Mouse (Mus musculus) ES-Bruce4 (cell line): Measurements from ENCODE around the gene Tlx3. TPM values are rescaled to one million over a fixed set of nuclear protein-coding genes. Genes with fewer than 3 reads are reported as not detected.

ENCODE experiments used
- H3K27ac ChIP-seq: 2 replicates; pipeline ENCODE4 v1.5.1; 2012; ENCODE audit warnings: low read length, inconsistent platforms; ENCODE audit not compliant: insufficient read depth
- H3K27me3 ChIP-seq: 2 replicates; pipeline ENCODE4 v1.6.1; 2012; ENCODE audit warnings: mild to moderate bottlenecking, low read length, inconsistent platforms; ENCODE audit not compliant: control insufficient read depth, poor library complexity, insufficient read depth, severe bottlenecking
- H3K36me3 ChIP-seq: 2 replicates; pipeline ENCODE4 v1.6.1; 2012; ENCODE audit warnings: inconsistent platforms, mild to moderate bottlenecking, low read length, moderate library complexity; ENCODE audit not compliant: control insufficient read depth, poor library complexity, insufficient read depth, severe bottlenecking
- H3K4me1 ChIP-seq: one replicate; pipeline ENCODE4 v1.8.1; 2011; ENCODE audit warnings: low read length; ENCODE audit not compliant: control insufficient read depth, insufficient read depth
- H3K4me3 ChIP-seq: 2 replicates; pipeline ENCODE4 v1.5.1; 2011; ENCODE audit warnings: low read depth, mild to moderate bottlenecking, low read length
- H3K9ac ChIP-seq: 2 replicates; pipeline ENCODE4 v1.6.1; 2012; ENCODE audit warnings: low read depth, mild to moderate bottlenecking, inconsistent platforms; ENCODE audit not compliant: poor library complexity, severe bottlenecking
- H3K9me3 ChIP-seq: replicated peaks from 2 replicates; pipeline ENCODE4 v1.6.1; 2012; ENCODE audit warnings: mild to moderate bottlenecking, low read length, inconsistent platforms; ENCODE audit not compliant: control insufficient read depth, poor library complexity, insufficient read depth, severe bottlenecking
- CTCF ChIP-seq: IDR thresholded peaks from one replicate; pipeline ENCODE4 v1.8.1; 2011; ENCODE audit warnings: low read depth, low read length
- EP300 ChIP-seq: IDR thresholded peaks from 2 replicates; pipeline ENCODE4 v1.6.1; 2011; ENCODE audit warnings: low read depth, low read length; ENCODE audit not compliant: insufficient read depth
- POLR2A ChIP-seq: IDR thresholded peaks from one replicate; pipeline ENCODE4 v1.8.1; 2011; ENCODE audit warnings: low read length; ENCODE audit not compliant: insufficient read depth
- polyA plus RNA-seq: library from polyadenylated mRNA; stranded (reverse); fragments of >200 nt; gene quantifications from 2 replicates; pipeline ENCODE4 v1.2.4, GENCODE M21; 2011; ENCODE audit warnings: low read depth; ENCODE audit not compliant: missing spikeins, insufficient read depth, insufficient read length

The Tlx3 gene
- 0.58 TPM in 1 of 2 replicates, not detected in the other for polyA plus RNA-seq

GRCm38 (mm10) chr11:33203383-33204328 is at the start of gene Tlx3:
Gene Tlx3 (minus strand): TSS chr11:33203589.
- Histone ChIP-seq H3K36me3 (no peaks in the 10 kb centered on the region), H3K27ac (no peak within 1 kb of the TSS), H3K9me3 (no peaks in the 10 kb centered on the region), H3K9ac (peak within 1 kb of the TSS; percentile 58), H3K4me3 (peak within 1 kb of the TSS; percentile 56), H3K27me3 (peaks cover 47% of the 10 kb centered on the region), H3K4me1 (no peaks in the 10 kb centered on the region)
- no peak for TF ChIP-seq EP300
- TF ChIP-seq POLR2A, result no peak
- no peak for TF ChIP-seq CTCF

- TF ChIP-seq EP300, result no peak
- TF ChIP-seq CTCF, result no peak
- TF ChIP-seq POLR2A, result no peak
- Histone ChIP-seq H3K27ac (no peak overlapping the region), H3K9ac (no peak overlapping the region), H3K4me3 (no peak overlapping the region), H3K36me3 (peaks cover 7% of the 10 kb centered on the region), H3K27me3 (no peaks in the 10 kb centered on the region), H3K9me3 (no peaks in the 10 kb centered on the region), H3K4me1 (no peaks in the 10 kb centered on the region)
Observed at GRCm38 (mm10) chr11:33240295-33240694, 36.9 kb upstream of the Tlx3 start.

- Histone ChIP-seq H3K27me3 (no peaks in the 10 kb centered on the region), H3K4me3 (no peak overlapping the region), H3K36me3 (no peaks in the 10 kb centered on the region; the same call in none of the 2 replicates), H3K9me3 (no peaks in the 10 kb centered on the region), H3K4me1 (no peaks in the 10 kb centered on the region), H3K27ac (no peak overlapping the region), H3K9ac (no peak overlapping the region)
- TF ChIP-seq POLR2A (no peak), EP300 (no peak), CTCF (no peak)
Observed at GRCm38 (mm10) chr11:33234134-33234533, 30.7 kb upstream of the Tlx3 start.

DNA sequence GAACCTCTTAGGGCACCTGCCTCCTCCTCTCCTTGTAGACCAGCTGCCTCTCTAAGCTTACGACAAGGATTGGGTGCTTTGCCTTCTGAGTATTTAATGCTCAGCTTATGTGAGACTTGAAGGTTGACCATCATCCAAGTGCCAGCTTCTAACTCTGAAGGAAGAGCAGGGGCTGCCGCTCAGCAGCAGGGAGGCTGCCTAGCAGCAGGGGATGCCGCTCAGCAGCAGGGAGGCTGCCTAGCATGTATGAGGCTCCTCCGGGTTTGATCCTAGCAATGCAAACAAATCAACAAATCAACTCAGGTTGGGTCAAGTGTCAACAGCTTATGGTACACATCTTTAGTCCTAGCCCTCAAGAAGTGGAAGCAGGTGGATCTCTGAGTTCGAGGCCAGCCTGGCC is 28.7 kb upstream of the Tlx3 start:
- Histone ChIP-seq H3K9ac (no peak overlapping the region), H3K9me3 (no peaks in the 10 kb centered on the region), H3K4me3 (no peak overlapping the region), H3K27me3 (no peaks in the 10 kb centered on the region), H3K27ac (no peak overlapping the region), H3K4me1 (no peaks in the 10 kb centered on the region), H3K36me3 (no peaks in the 10 kb centered on the region; the same call in 1 of the 2 replicates)
- TF ChIP-seq POLR2A (no peak), EP300 (no peak), CTCF (no peak)

- no peak overlapping the region for H3K9ac ChIP-seq
- H3K27ac ChIP-seq, result no peak overlapping the region
- no peak for TF ChIP-seq CTCF
- TF ChIP-seq POLR2A, result no peak
- no peak for TF ChIP-seq EP300
- H3K36me3 ChIP-seq, result no peaks in the 10 kb centered on the region; the same call in 1 of the 2 replicates
- no peaks in the 10 kb centered on the region for H3K4me1 ChIP-seq
- no peaks in the 10 kb centered on the region for H3K27me3 ChIP-seq
- H3K4me3 ChIP-seq, result no peak overlapping the region
- no peaks in the 10 kb centered on the region for H3K9me3 ChIP-seq
Observed at GRCm38 (mm10) chr11:33228186-33228585, 24.8 kb upstream of the Tlx3 start.

- no peak for TF ChIP-seq EP300
- no peak for TF ChIP-seq POLR2A
- no peak for TF ChIP-seq CTCF
- H3K36me3 ChIP-seq, result no peaks in the 10 kb centered on the region
- no peak overlapping the region for H3K27ac ChIP-seq
- H3K9ac ChIP-seq, result no peak overlapping the region
- H3K4me1 ChIP-seq, result peaks cover 3% of the 10 kb centered on the region
- H3K4me3 ChIP-seq, result no peak overlapping the region
- H3K9me3 ChIP-seq, result no peaks in the 10 kb centered on the region
- H3K27me3 ChIP-seq, result no peaks in the 10 kb centered on the region
Observed at GRCm38 (mm10) chr11:33226516-33226915, 23.1 kb upstream of the Tlx3 start.
